Mouse (Mus musculus): ENCODE measurements at regions not wholly inside any gene's neighbourhood (a gene's known extent, or its start where the extent isn't known, plus 50 kb on each side); places are given as distances from the start of the nearest gene placed in this dataset.

GRCm38 (mm10) chr14:105435343-105435742 is 177.0 kb downstream of the Ndfip2 start:
- no peak overlapping the region for H3K4me3 ChIP-seq
- no peak overlapping the region for H3K27ac ChIP-seq
- no peak overlapping the region for H3K4me2 ChIP-seq (replicated peaks)
- H3K4me1 ChIP-seq = peaks cover 5% of the 10 kb centered on the region; the same call in 1 of the 2 replicates
- 88% methylated on average over 6 of the region's 6 CpGs for WGBS
- no peaks in the 10 kb centered on the region for H3K27me3 ChIP-seq (replicated peaks)
- no peak overlapping the region for H3K9ac ChIP-seq
- ATAC-seq (ENCODE audit: low FRiP score, low read depth) = no peak
- no peaks in the 10 kb centered on the region for H3K36me3 ChIP-seq
- no peaks in the 10 kb centered on the region for H3K9me3 ChIP-seq

- Histone ChIP-seq H3K4me2 (replicated peaks) (no peak overlapping the region), H3K36me3 (no peaks in the 10 kb centered on the region), H3K4me1 (peaks cover 5% of the 10 kb centered on the region; the same call in 1 of the 2 replicates), H3K9ac (no peak overlapping the region), H3K4me3 (no peak overlapping the region), H3K9me3 (no peaks in the 10 kb centered on the region), H3K27ac (no peak overlapping the region), H3K27me3 (replicated peaks) (no peaks in the 10 kb centered on the region)
- no peak for ATAC-seq (ENCODE audit: low FRiP score, low read depth)
- whole genome bisulfite sequencing = 95% methylated on average over 2 of the region's 2 CpGs
Observed at GRCm38 (mm10) chr14:105433456-105433855, 175.1 kb downstream of the Ndfip2 start.

GRCm38 (mm10) chr14:105432670-105433069 is 174.3 kb downstream of the Ndfip2 start:
- no peak overlapping the region for H3K4me2 ChIP-seq (replicated peaks)
- peaks cover 5% of the 10 kb centered on the region for H3K4me1 ChIP-seq
- no peaks in the 10 kb centered on the region for H3K36me3 ChIP-seq
- ATAC-seq (ENCODE audit: low FRiP score, low read depth) = peak; percentile 58; the same call in 1 of the 2 replicates
- H3K27ac ChIP-seq = no peak overlapping the region
- no peaks in the 10 kb centered on the region for H3K9me3 ChIP-seq
- WGBS = under 1% methylated on average over 4 of the region's 4 CpGs
- H3K4me3 ChIP-seq = no peak overlapping the region
- no peak overlapping the region for H3K9ac ChIP-seq
- no peaks in the 10 kb centered on the region for H3K27me3 ChIP-seq (replicated peaks)

- no peaks in the 10 kb centered on the region for H3K27me3 ChIP-seq (replicated peaks)
- H3K4me2 ChIP-seq (replicated peaks) = no peak overlapping the region
- no peak overlapping the region for H3K4me3 ChIP-seq
- WGBS = 93% methylated on average over 4 of the region's 4 CpGs
- H3K27ac ChIP-seq = no peak overlapping the region
- H3K36me3 ChIP-seq = no peaks in the 10 kb centered on the region
- no peak overlapping the region for H3K9ac ChIP-seq
- no peaks in the 10 kb centered on the region for H3K9me3 ChIP-seq
- H3K4me1 ChIP-seq = peaks cover 14% of the 10 kb centered on the region
- no peak for ATAC-seq (ENCODE audit: low FRiP score, low read depth)
Observed at GRCm38 (mm10) chr14:105431584-105431983, 173.2 kb downstream of the Ndfip2 start.

- ATAC-seq (ENCODE audit: low FRiP score, low read depth) = no peak
- no peak overlapping the region for H3K4me2 ChIP-seq (replicated peaks)
- H3K36me3 ChIP-seq = no peaks in the 10 kb centered on the region
- 81% methylated on average over 5 of the region's 5 CpGs for WGBS
- H3K9me3 ChIP-seq = no peaks in the 10 kb centered on the region
- no peak overlapping the region for H3K27ac ChIP-seq
- no peak overlapping the region for H3K4me3 ChIP-seq
- peaks cover 14% of the 10 kb centered on the region for H3K4me1 ChIP-seq
- H3K27me3 ChIP-seq (replicated peaks) = no peaks in the 10 kb centered on the region
- no peak overlapping the region for H3K9ac ChIP-seq
Observed at GRCm38 (mm10) chr14:105429664-105430257, 171.4 kb downstream of the Ndfip2 start.

GRCm38 (mm10) chr14:105427474-105427901 is 169.1 kb downstream of the Ndfip2 start:
- H3K36me3 ChIP-seq = no peaks in the 10 kb centered on the region
- no peak overlapping the region for H3K4me3 ChIP-seq
- 8% methylated on average over 17 of the region's 17 CpGs for WGBS

GRCm38 (mm10) chr14:105426597-105427334 is 168.4 kb downstream of the Ndfip2 start:
- WGBS = 55% methylated on average over 19 of the region's 19 CpGs
- Histone ChIP-seq H3K36me3 (no peaks in the 10 kb centered on the region), H3K27ac (no peak overlapping the region), H3K4me1 (peaks cover 9% of the 10 kb centered on the region; the same call in 1 of the 2 replicates), H3K4me3 (no peak overlapping the region), H3K4me2 (replicated peaks) (peak overlapping the region; percentile 55), H3K9ac (no peak overlapping the region), H3K27me3 (replicated peaks) (no peaks in the 10 kb centered on the region), H3K9me3 (no peaks in the 10 kb centered on the region)
- peak; percentile 59; the same call in 1 of the 2 replicates for ATAC-seq (ENCODE audit: low FRiP score, low read depth)

More at GRCm38 (mm10) chr14:105427474-105427901, 169.1 kb downstream of the Ndfip2 start:
- peak overlapping the region; percentile 55 for H3K4me2 ChIP-seq (replicated peaks)
- peaks cover 10% of the 10 kb centered on the region for H3K4me1 ChIP-seq
- H3K9me3 ChIP-seq = no peaks in the 10 kb centered on the region
- peak; percentile 87 for ATAC-seq (ENCODE audit: low FRiP score, low read depth)
- H3K27ac ChIP-seq = no peak overlapping the region
- H3K27me3 ChIP-seq (replicated peaks) = no peaks in the 10 kb centered on the region
- H3K9ac ChIP-seq = no peak overlapping the region

GRCm38 (mm10) chr14:105417967-105418366 is 159.6 kb downstream of the Ndfip2 start:
- no peak overlapping the region for H3K4me2 ChIP-seq (replicated peaks)
- no peaks in the 10 kb centered on the region for H3K27me3 ChIP-seq (replicated peaks)
- no peaks in the 10 kb centered on the region for H3K36me3 ChIP-seq
- no peaks in the 10 kb centered on the region for H3K4me1 ChIP-seq
- 84% methylated on average over 4 of the region's 4 CpGs for WGBS
- no peak overlapping the region for H3K4me3 ChIP-seq
- no peak overlapping the region for H3K27ac ChIP-seq
- ATAC-seq (ENCODE audit: low FRiP score, low read depth) = no peak
- H3K9me3 ChIP-seq = no peaks in the 10 kb centered on the region
- H3K9ac ChIP-seq = no peak overlapping the region

GRCm38 (mm10) chr14:105417458-105417960 is 159.1 kb downstream of the Ndfip2 start:
- no peak overlapping the region for H3K4me2 ChIP-seq (replicated peaks)
- H3K27ac ChIP-seq = no peak overlapping the region
- no peak for ATAC-seq (ENCODE audit: low FRiP score, low read depth)
- WGBS = 76% methylated on average over 8 of the region's 8 CpGs
- no peak overlapping the region for H3K4me3 ChIP-seq
- no peaks in the 10 kb centered on the region for H3K27me3 ChIP-seq (replicated peaks)
- no peak overlapping the region for H3K9ac ChIP-seq
- H3K36me3 ChIP-seq = no peaks in the 10 kb centered on the region
- H3K9me3 ChIP-seq = no peaks in the 10 kb centered on the region
- no peaks in the 10 kb centered on the region for H3K4me1 ChIP-seq

GRCm38 (mm10) chr14:105416964-105417363 is 158.6 kb downstream of the Ndfip2 start:
- Histone ChIP-seq H3K4me3 (no peak overlapping the region), H3K36me3 (no peaks in the 10 kb centered on the region), H3K4me2 (replicated peaks) (no peak overlapping the region), H3K4me1 (no peaks in the 10 kb centered on the region), H3K9ac (no peak overlapping the region), H3K9me3 (no peaks in the 10 kb centered on the region), H3K27me3 (replicated peaks) (no peaks in the 10 kb centered on the region), H3K27ac (no peak overlapping the region)
- no peak for ATAC-seq (ENCODE audit: low FRiP score, low read depth)
- WGBS = 74% methylated on average over 7 of the region's 7 CpGs

- WGBS = 94% methylated on average over 2 of the region's 2 CpGs
Observed at GRCm38 (mm10) chr14:105404662-105405061, 146.3 kb downstream of the Ndfip2 start.

GRCm38 (mm10) chr14:105404241-105404640 is 145.9 kb downstream of the Ndfip2 start:
- H3K4me3 ChIP-seq = no peak overlapping the region
- H3K4me1 ChIP-seq = no peaks in the 10 kb centered on the region
- no peaks in the 10 kb centered on the region for H3K27me3 ChIP-seq (replicated peaks)
- no peak overlapping the region for H3K4me2 ChIP-seq (replicated peaks)
- H3K9ac ChIP-seq = no peak overlapping the region
- no peak for ATAC-seq (ENCODE audit: low FRiP score, low read depth)
- no peaks in the 10 kb centered on the region for H3K9me3 ChIP-seq
- H3K36me3 ChIP-seq = no peaks in the 10 kb centered on the region
- WGBS = 90% methylated on average over 6 of the region's 6 CpGs
- no peak overlapping the region for H3K27ac ChIP-seq

More at GRCm38 (mm10) chr14:105404662-105405061, 146.3 kb downstream of the Ndfip2 start:
- no peak overlapping the region for H3K4me3 ChIP-seq
- no peaks in the 10 kb centered on the region for H3K4me1 ChIP-seq
- H3K27ac ChIP-seq = no peak overlapping the region
- H3K4me2 ChIP-seq (replicated peaks) = no peak overlapping the region
- no peak for ATAC-seq (ENCODE audit: low FRiP score, low read depth)
- no peaks in the 10 kb centered on the region for H3K9me3 ChIP-seq
- H3K27me3 ChIP-seq (replicated peaks) = no peaks in the 10 kb centered on the region
- H3K9ac ChIP-seq = no peak overlapping the region
- no peaks in the 10 kb centered on the region for H3K36me3 ChIP-seq
